Mouse (Mus musculus) cerebellum, postnatal 25 days (tissue): ENCODE measurements around the gene Zbtb17.

Source experiments
- DNase-seq, 2 experiments: peaks; one replicate each; pipeline ENCODE4 v3.0.0; 2021; ENCODE audit warnings: mixed read lengths in 2 of 2

Zbtb17 gene

DNA sequence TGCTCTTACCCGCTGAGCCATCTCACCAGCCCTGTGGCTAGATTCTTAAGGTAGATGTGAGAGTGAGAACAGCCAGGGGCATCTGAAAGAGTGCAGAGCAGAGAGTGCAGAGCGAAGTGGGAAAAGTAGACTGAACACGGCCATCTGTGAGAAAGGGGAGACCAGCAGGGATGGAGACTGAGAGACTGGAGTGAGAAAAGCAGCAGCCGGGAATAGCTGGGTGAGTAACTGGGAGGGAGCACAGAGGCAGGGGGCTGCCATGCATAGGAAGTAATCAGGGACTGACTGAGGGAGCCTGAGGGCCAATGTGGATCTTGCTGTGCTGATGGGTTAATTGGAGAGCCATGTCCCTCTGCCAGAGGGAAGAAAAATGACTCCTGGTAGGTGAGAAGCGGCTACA lies 58.3 kb downstream of the Zbtb17 start:
- DNase-seq = no peak

DNA sequence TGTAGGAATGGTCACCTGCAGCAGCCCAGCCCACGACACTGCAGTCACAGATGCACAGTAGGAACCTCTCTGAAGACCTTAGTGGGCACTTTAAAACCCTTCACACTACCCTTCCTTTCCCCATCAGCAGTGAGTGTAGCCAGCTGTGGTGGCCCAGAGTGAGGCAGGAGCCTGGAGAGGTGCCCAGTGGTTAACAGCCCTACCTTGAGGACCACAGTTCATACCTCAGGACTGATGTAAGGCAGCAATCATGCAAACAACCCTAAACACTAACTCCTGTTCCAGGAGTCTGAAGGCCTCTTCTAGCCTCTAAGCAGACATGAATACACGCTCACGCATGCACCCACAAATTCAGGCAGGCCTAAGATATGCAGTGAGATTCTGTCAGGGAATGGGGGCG lies 60.0 kb downstream of the Zbtb17 start:
- DNase-seq = no peak

DNA sequence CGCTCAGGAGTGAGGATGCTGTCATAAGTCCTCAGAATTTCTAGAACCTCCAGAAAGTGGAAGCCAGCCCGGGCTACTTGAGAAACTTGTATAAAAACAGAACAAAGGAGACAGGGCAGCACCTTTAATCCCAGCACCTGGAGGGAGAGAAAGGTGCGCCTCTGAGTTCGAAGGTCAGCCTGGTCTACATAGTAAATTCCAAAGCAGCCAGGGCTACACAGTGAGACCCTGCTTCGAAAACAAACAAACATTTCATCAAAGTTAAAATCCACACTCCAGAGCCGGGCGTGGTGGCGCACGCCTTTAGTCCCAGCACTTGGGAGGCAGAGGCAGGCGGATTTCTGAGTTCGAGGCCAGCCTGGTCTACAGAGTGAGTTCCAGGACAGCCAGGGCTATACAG lies 61.4 kb downstream of the Zbtb17 start:
- DNase-seq = no peak

DNA sequence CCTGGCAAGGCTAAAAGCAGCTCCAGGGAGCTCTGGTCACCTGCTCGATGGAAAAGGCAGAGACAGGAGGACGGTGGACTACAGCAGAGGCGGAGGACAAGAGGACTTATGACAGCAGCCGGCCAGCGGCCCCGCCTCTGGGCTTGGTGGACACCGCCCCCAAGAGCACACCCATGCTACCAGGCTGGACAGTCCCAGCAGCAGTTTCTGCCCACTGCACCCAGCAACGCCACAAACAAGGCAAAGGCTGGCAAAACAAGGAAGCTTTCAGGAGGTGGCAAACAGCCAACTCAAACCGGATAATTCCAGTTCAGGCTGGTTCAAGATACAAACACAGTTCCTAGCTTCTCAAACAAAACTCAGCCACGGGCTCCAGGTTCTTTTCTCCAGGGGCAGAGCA lies 61.9 kb downstream of the Zbtb17 start:
- DNase-seq = peak; percentile 71 to 73

DNA sequence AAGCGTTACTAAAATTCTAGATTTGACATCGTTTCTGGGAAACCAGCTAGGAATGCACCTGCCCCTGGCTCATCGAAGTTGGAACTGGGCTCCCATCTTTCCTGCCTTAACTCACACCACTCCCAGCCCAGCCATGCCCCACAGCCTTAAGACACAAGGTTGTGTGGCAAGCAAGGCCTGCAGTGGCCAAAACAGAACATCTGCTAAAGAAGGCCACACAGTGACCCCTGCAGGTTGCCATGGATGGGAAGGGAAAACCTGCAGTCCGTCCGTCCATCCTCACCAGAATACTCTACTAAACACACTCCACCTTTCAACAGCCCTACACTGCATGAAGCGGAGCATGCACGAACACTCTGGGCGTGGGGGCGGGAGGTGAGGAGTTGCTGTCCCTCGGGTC lies 62.4 kb downstream of the Zbtb17 start:
- peak in 1 of 2 experiments; percentile 50 for DNase-seq

DNA sequence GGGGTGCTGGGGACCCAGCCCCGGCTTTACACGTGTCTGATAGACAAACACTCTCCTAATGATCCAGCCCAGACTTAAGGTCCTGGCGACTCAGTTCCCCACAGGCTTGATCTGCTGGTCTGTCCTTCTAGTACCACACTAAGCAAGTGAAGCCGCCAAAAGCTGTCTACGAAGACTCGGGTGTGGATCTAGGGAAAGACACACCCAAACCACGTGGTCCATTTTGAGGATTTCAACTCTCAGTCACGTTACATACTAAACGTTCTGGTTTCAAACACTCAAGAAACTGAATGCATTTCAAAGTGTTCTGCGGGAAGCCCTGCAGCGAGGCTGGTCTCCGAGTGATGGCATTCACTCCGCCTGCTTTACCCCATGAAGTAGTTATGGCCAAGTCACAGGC lies 66.0 kb downstream of the Zbtb17 start:
- no peak for DNase-seq

DNA sequence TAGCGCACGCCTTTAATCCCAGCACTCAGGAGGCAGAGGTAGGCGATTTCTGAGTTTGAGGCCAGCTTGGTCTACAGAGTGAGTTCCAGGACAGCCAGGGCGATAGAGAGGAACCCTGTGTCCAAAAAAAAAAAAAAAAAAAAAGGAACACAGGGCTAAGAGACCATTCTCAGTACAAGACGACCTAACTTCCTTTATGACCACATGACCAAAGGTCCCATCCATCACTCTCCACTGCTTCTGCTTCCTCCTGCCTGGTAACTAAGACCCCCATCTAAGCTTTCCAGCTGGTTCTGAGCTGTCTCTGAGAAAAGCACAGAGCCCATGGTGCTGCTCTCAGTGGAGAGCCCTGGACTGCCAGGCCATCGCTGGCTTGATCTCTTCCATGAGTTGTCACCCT lies 67.7 kb downstream of the Zbtb17 start:
- no peak for DNase-seq

DNA sequence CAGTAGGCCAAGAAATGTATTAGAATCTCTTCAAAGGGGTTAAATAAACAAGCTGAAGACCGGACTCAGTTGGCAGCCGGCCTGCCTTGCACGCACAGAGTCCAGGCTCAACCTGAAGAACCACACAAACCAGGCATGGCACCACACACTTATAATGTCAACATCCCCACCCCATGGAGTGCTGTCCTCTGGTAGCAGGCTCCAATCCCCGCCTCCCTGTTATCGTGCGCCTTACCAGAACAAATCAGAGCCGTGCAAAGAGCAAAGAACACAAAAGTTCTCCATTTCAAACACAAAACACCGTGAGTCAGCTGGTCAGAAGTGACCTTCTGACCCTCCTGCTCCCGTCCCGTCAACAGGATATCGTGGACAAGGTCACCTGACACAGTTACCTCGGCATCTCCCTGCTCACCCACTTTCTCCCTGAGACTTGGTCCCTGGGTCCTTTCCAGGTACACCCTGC lies 69.8 kb downstream of the Zbtb17 start:
- peak in 1 of 2 experiments; percentile 34 for DNase-seq
